21 mouse cellular contexts compared by ENCODE assay signal in the genomic region with DNA sequence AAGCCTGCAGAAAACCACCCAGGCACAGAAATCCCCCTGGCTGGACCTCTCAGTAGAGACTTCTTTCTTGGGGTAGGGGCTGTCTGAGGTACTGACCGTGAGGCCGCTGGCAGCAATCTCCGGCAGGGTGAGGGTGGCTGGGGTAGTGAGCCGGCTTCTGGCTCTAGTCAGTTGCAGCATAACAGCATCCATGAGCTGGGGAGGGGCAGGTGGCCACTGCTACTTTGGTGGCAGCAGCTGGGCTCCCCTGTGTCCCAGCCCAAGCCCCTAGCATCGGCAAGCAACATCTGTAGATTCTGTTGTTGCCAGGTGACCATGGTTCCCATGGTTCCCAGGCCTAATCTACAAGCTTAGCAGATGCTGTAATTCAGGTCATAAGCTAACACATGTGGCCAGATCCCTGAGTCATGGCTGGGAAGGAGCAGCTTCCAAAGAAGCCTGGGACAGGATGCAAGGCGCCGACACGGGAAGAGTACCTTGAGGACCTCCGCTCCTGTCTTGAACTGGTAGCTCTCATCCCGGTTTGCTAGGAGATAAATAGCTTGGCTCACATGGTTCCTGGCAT. TPM values are rescaled to one million over a fixed set of nuclear protein-coding genes. Genes with fewer than 3 reads are reported as not detected.
DNase-seq lines count a peak whose midpoint lies in the region; ATAC-seq and TF ChIP-seq lines count a peak whose summit lies in the region.
"Had no signal": no experiment of that assay in that cellular context is flagged by ENCODE, and none has a peak within 500 bp of the region (broad histone marks: within the 10 kb centered on the region; RNA-seq: fewer than 3 reads in every experiment).

No protein-coding gene starts in this region.

- DNase-seq in testis, postnatal 14 days (ENCODE audit: low spot score), result no peak
- DNase-seq in left cerebral cortex, adult 8-10 months (ENCODE audit: low spot score in 2 of 2), result no peak
- no peak for DNase-seq in adrenal gland, adult (ENCODE audit: inconsistent age in 2 of 2, low spot score in 1 of 2)
- DNase-seq: cerebellum, postnatal 25 days; gastrocnemius, postnatal 36 days; heart, postnatal 36 days; kidney, adult 8-10 months; right cerebral cortex, postnatal 25 days; thymus, postnatal 36 days had no signal

- H3K27me3 ChIP-seq in hindbrain, embryonic 13.5 days, result no peaks in the 10 kb centered on the region
- no peaks in the 10 kb centered on the region for H3K27me3 ChIP-seq in hindbrain, embryonic 12.5 days
- no peaks in the 10 kb centered on the region for H3K27me3 ChIP-seq in testis, adult 2 months (ENCODE audit: control insufficient read depth, insufficient read depth, low read length)
- no peaks in the 10 kb centered on the region for H3K27me3 ChIP-seq in liver, embryonic 16.5 days (ENCODE audit: control insufficient read depth, insufficient read depth, low read depth, low read length)
- H3K27me3 ChIP-seq: forebrain, embryonic 13.5 days; limb, embryonic 13.5 days had no signal

- H3K36me3 ChIP-seq in hindbrain, embryonic 13.5 days, result peaks cover 36% of the 10 kb centered on the region
- peaks cover 28% of the 10 kb centered on the region for H3K36me3 ChIP-seq in hindbrain, embryonic 12.5 days
- no peaks in the 10 kb centered on the region for H3K36me3 ChIP-seq in testis, adult 2 months (ENCODE audit: control insufficient read depth, insufficient read depth, low read length)
- H3K36me3 ChIP-seq in liver, embryonic 16.5 days (ENCODE audit: control insufficient read depth, insufficient read depth), result peaks cover 9% of the 10 kb centered on the region

- no peak overlapping the region for H3K4me2 ChIP-seq in hindbrain, embryonic 13.5 days
- H3K4me2 ChIP-seq in hindbrain, embryonic 12.5 days (replicated peaks), result no peak overlapping the region
- H3K4me2 ChIP-seq in liver, embryonic 16.5 days (ENCODE audit: low read depth, low read length), result 0 out of 2 replicates have a peak overlapping the region, but pooled peaks have one; percentile 15
- H3K4me2 ChIP-seq: forebrain, embryonic 13.5 days; heart, embryonic 11.5 days; limb, embryonic 13.5 days had no signal

- no peak for TF ChIP-seq CTCF in testis, adult 2 months (IDR thresholded peaks at IDR 0.05; ENCODE audit: control insufficient read depth, insufficient read depth, insufficient replicate concordance, low read depth, low read length)

- WGBS in hindbrain, embryonic 13.5 days, result 82% methylated on average over 10 of the region's 10 CpGs
- WGBS in hindbrain, embryonic 12.5 days, result 87% methylated on average over 10 of the region's 10 CpGs
- 73% methylated on average over 10 of the region's 10 CpGs for WGBS in liver, embryonic 16.5 days (ENCODE audit: insufficient replicate concordance)

- H3K4me3 ChIP-seq in hindbrain, embryonic 13.5 days, result no peak overlapping the region
- no peak overlapping the region for H3K4me3 ChIP-seq in hindbrain, embryonic 12.5 days
- peak overlapping the region; percentile 98 for H3K4me3 ChIP-seq in testis, adult 2 months (ENCODE audit: control insufficient read depth, low read depth, low read length)
- H3K4me3 ChIP-seq in liver, embryonic 16.5 days (ENCODE audit: low read depth, low read length), result no peak overlapping the region
- H3K4me3 ChIP-seq: forebrain, embryonic 13.5 days; limb, embryonic 13.5 days had no signal

- ATAC-seq in hindbrain, embryonic 13.5 days (ENCODE audit: low FRiP score), result no peak
- ATAC-seq in hindbrain, embryonic 12.5 days (ENCODE audit: low FRiP score), result no peak
- no peak for ATAC-seq in liver, embryonic 16.5 days (ENCODE audit: low read depth)
- ATAC-seq: forebrain, embryonic 13.5 days; midbrain, embryonic 16.5 days had no signal

- no peak overlapping the region for H3K27ac ChIP-seq in hindbrain, embryonic 13.5 days
- H3K27ac ChIP-seq in hindbrain, embryonic 12.5 days, result no peak overlapping the region
- H3K27ac ChIP-seq in testis, adult 2 months (ENCODE audit: control insufficient read depth, insufficient read depth, low read depth, low read length), result no peak overlapping the region
- peak overlapping the region; percentile 25 for H3K27ac ChIP-seq in liver, embryonic 16.5 days (ENCODE audit: low read length)
- H3K27ac ChIP-seq: forebrain, embryonic 13.5 days; limb, embryonic 13.5 days had no signal

- H3K9me3 ChIP-seq in hindbrain, embryonic 13.5 days, result no peaks in the 10 kb centered on the region
- H3K9me3 ChIP-seq in hindbrain, embryonic 12.5 days (replicated peaks), result no peaks in the 10 kb centered on the region
- no peaks in the 10 kb centered on the region for H3K9me3 ChIP-seq in liver, embryonic 16.5 days (replicated peaks; ENCODE audit: control insufficient read depth, low read length)
- H3K9me3 ChIP-seq: forebrain, embryonic 13.5 days; limb, embryonic 13.5 days had no signal

- peaks cover 33% of the 10 kb centered on the region for H3K4me1 ChIP-seq in hindbrain, embryonic 13.5 days (replicated peaks)
- peaks cover 12% of the 10 kb centered on the region for H3K4me1 ChIP-seq in hindbrain, embryonic 12.5 days
- peaks cover 17% of the 10 kb centered on the region for H3K4me1 ChIP-seq in testis, adult 2 months (ENCODE audit: control insufficient read depth, insufficient read depth, low read length)
- peaks cover 23% of the 10 kb centered on the region for H3K4me1 ChIP-seq in liver, embryonic 16.5 days (ENCODE audit: control insufficient read depth, low read depth, low read length)

- peak; percentile 10; the same call in 1 of the 2 replicates for TF ChIP-seq POLR2A in testis, adult 2 months (IDR thresholded peaks at IDR 0.05; ENCODE audit: control insufficient read depth, low read depth, low read length)

- 0 out of 2 replicates have a peak overlapping the region, but pooled peaks have one; percentile 10 for H3K9ac ChIP-seq in hindbrain, embryonic 13.5 days
- H3K9ac ChIP-seq in hindbrain, embryonic 12.5 days, result no peak overlapping the region
- H3K9ac ChIP-seq in liver, embryonic 16.5 days (ENCODE audit: low read depth, low read length), result no peak overlapping the region
- H3K9ac ChIP-seq: forebrain, embryonic 13.5 days; limb, embryonic 13.5 days had no signal

RNA-seq across cellular contexts. Expression of a gene that starts 2.9 kb away (rescaled TPM):
- polyA plus RNA-seq in hindbrain, embryonic 13.5 days (2015; fragmentation: Nextera tagmentation; extraction: Ambion mirVana), result 153 and 161 TPM in 2 replicates
- 98.6 and 101 TPM in 2 replicates for polyA plus RNA-seq in hindbrain, embryonic 12.5 days (2016; fragmentation: Nextera tagmentation; extraction: Ambion mirVana)
- polyA plus RNA-seq in testis, adult 2 months (2012; rRNA removed), result 277 and 305 TPM in 2 replicates
- polyA plus RNA-seq in liver, embryonic 16.5 days (2015; fragmentation: Nextera tagmentation; extraction: Ambion mirVana), result 72.5 and 83.9 TPM in 2 replicates
- 100 to 1,000 TPM; 160 to 204 (median 189) TPM for total RNA-seq in left cerebral cortex, adult 8-10 months (2022)

RNA-seq across cellular contexts. Expression of a gene that starts 3.4 kb away (rescaled TPM):
- 3.1 and 4.6 TPM in 2 replicates for polyA plus RNA-seq in hindbrain, embryonic 13.5 days (2015; fragmentation: Nextera tagmentation; extraction: Ambion mirVana)
- polyA plus RNA-seq in hindbrain, embryonic 12.5 days (2016; fragmentation: Nextera tagmentation; extraction: Ambion mirVana), result 3.1 and 5.0 TPM in 2 replicates
- polyA plus RNA-seq in testis, adult 2 months (2012; rRNA removed), result 1.7 and 4.3 TPM in 2 replicates
- 9.0 and 9.4 TPM in 2 replicates for polyA plus RNA-seq in liver, embryonic 16.5 days (2015; fragmentation: Nextera tagmentation; extraction: Ambion mirVana)
- not detected for total RNA-seq in left cerebral cortex, adult 8-10 months (2022)
- total RNA-seq: gastrocnemius, postnatal 36 days; heart, postnatal 36 days; left cerebral cortex, postnatal 10 days; megakaryocyte progenitor cell, adult 5-6 weeks had no signal
- polyA plus RNA-seq: C2C12; forebrain, embryonic 13.5 days had no signal

RNA-seq across cellular contexts. Expression of a gene that starts 12.8 kb away (rescaled TPM):
- polyA plus RNA-seq in hindbrain, embryonic 13.5 days (2015; fragmentation: Nextera tagmentation; extraction: Ambion mirVana), result not detected in 2 replicates
- not detected in 2 replicates for polyA plus RNA-seq in hindbrain, embryonic 12.5 days (2016; fragmentation: Nextera tagmentation; extraction: Ambion mirVana)
- 558 and 561 TPM in 2 replicates for polyA plus RNA-seq in testis, adult 2 months (2012; rRNA removed)
- not detected in 2 replicates for polyA plus RNA-seq in liver, embryonic 16.5 days (2015; fragmentation: Nextera tagmentation; extraction: Ambion mirVana)
- total RNA-seq in left cerebral cortex, adult 8-10 months (2022), result not detected
- total RNA-seq: gastrocnemius, postnatal 36 days; heart, postnatal 36 days; left cerebral cortex, postnatal 10 days; megakaryocyte progenitor cell, adult 5-6 weeks had no signal
- polyA plus RNA-seq: C2C12; forebrain, embryonic 13.5 days; heart, embryonic 11.5 days; limb, embryonic 13.5 days; lung, embryonic 16.5 days; midbrain, embryonic 16.5 days had no signal

RNA-seq across cellular contexts. Expression of a gene that starts 39.2 kb away (rescaled TPM):
- polyA plus RNA-seq in hindbrain, embryonic 13.5 days (2015; fragmentation: Nextera tagmentation; extraction: Ambion mirVana), result 206 and 209 TPM in 2 replicates
- polyA plus RNA-seq in hindbrain, embryonic 12.5 days (2016; fragmentation: Nextera tagmentation; extraction: Ambion mirVana), result 216 and 238 TPM in 2 replicates
- polyA plus RNA-seq in testis, adult 2 months (2012; rRNA removed), result 44.5 and 45.3 TPM in 2 replicates
- 41.9 and 45.1 TPM in 2 replicates for polyA plus RNA-seq in liver, embryonic 16.5 days (2015; fragmentation: Nextera tagmentation; extraction: Ambion mirVana)
- 100 to 1,000 TPM; 139 to 152 (median 147) TPM for total RNA-seq in left cerebral cortex, adult 8-10 months (2022)

RNA-seq across cellular contexts. Expression of a gene that starts 39.4 kb away (rescaled TPM):
- 16.0 and 16.3 TPM in 2 replicates for polyA plus RNA-seq in hindbrain, embryonic 13.5 days (2015; fragmentation: Nextera tagmentation; extraction: Ambion mirVana)
- polyA plus RNA-seq in hindbrain, embryonic 12.5 days (2016; fragmentation: Nextera tagmentation; extraction: Ambion mirVana), result 25.0 and 25.4 TPM in 2 replicates
- 26.8 and 28.4 TPM in 2 replicates for polyA plus RNA-seq in testis, adult 2 months (2012; rRNA removed)
- 6.9 and 7.6 TPM in 2 replicates for polyA plus RNA-seq in liver, embryonic 16.5 days (2015; fragmentation: Nextera tagmentation; extraction: Ambion mirVana)
- 10 to 100 TPM; 36.4 to 42.8 (median 40.3) TPM for total RNA-seq in left cerebral cortex, adult 8-10 months (2022)

Comparison
In these comparisons a context has a peak if more than half of its experiments do, and no peak if none do; other contexts are left out.
1. RNA of a gene that starts 12.8 kb away (polyA plus RNA-seq): 558 to 561 TPM in testis, adult 2 months; not detected in liver, embryonic 16.5 days, not detected in hindbrain, embryonic 13.5 days and not detected in hindbrain, embryonic 12.5 days; every median in the first group is over 100 times any median in the second.